Mouse (Mus musculus) embryonic stem cell, embryonic (primary cell): ENCODE results near the gene G6pd2.

Source experiments
- CTCF ChIA-PET, 4 experiments: fragments of 300-600 bp in 2 of 4; fragments of 350-600 bp in 2 of 4; sonication (Branson Sonifier 250); formaldehyde crosslinking; loops; one replicate each; lab custom pipeline; 2022; ENCODE audit warnings: inconsistent platforms in 2 of 4; lab: Charles Lee
- POLR2A ChIA-PET, 4 experiments: fragments of 300-600 bp in 2 of 4; fragments of 350-600 bp in 2 of 4; sonication (Branson Sonifier 250); formaldehyde crosslinking; loops; one replicate each; lab custom pipeline; 2022; ENCODE audit warnings: antibody characterized with exemption in 4 of 4, inconsistent platforms in 1 of 4; lab: Charles Lee

Gene G6pd2

GRCm38 (mm10) chr5:61808516-61808915 is at the start of gene G6pd2:
G6pd2 (plus strand) TSS chr5:61808816.
- POLR2A ChIA-PET: no interaction called here

GRCm38 (mm10) chr5:61764214-61764613 is 44.4 kb upstream of the G6pd2 start:
- ChIA-PET CTCF (no interaction called here), POLR2A (no interaction called here)

More at GRCm38 (mm10) chr5:61808516-61808915, at the start of gene G6pd2:
- CTCF ChIA-PET: no interaction called here

- POLR2A ChIA-PET: no interaction called here
- CTCF ChIA-PET: no interaction called here
These were observed 24.4 kb downstream of the G6pd2 start for GRCm38 (mm10) chr5:61832935-61833551.

- POLR2A ChIA-PET: no interaction called here
- CTCF ChIA-PET: no interaction called here
These were observed 35.3 kb downstream of the G6pd2 start for GRCm38 (mm10) chr5:61843891-61844290.
